Mouse (Mus musculus) liver, postnatal 0 days (tissue): ENCODE measurements around the gene Letmd1. TPM values are rescaled to one million over a fixed set of nuclear protein-coding genes. Genes with fewer than 3 reads are reported as not detected.

Experiments
- ATAC-seq: fragments of 200-750 bp; cut with Nextera tagmentation; 2 replicates; pipeline ENCODE4 v1.8.0; 2017; ENCODE audit warnings: mild to moderate bottlenecking, moderate library complexity
- DNase-seq: peaks from one replicate; pipeline ENCODE4 v3.0.0-alpha.2; 2016
- H3K27ac ChIP-seq: fragments of 300-500 bp; sonication (generic); 2 replicates; pipeline ENCODE4 v1.5.1; 2014; ENCODE audit warnings: antibody characterized with exemption, moderate library complexity, mild to moderate bottlenecking, low read depth
- H3K27me3 ChIP-seq: fragments of 300-500 bp; sonication (generic); 2 replicates; pipeline ENCODE4 v1.6.1; 2014; ENCODE audit warnings: low read length, control low read depth, mixed read lengths; ENCODE audit not compliant: insufficient read depth
- H3K36me3 ChIP-seq: fragments of 300-500 bp; sonication (generic); replicated peaks from 2 replicates; pipeline ENCODE4 v1.6.1; 2014; ENCODE audit warnings: mild to moderate bottlenecking, control low read depth, low read length, moderate library complexity, mixed read lengths; ENCODE audit not compliant: insufficient read depth
- H3K4me1 ChIP-seq: fragments of 300-500 bp; sonication (generic); 2 replicates; pipeline ENCODE4 v1.6.1; 2014; ENCODE audit warnings: antibody characterized with exemption, mild to moderate bottlenecking, control low read depth; ENCODE audit not compliant: insufficient read depth
- H3K4me2 ChIP-seq: fragments of 300-500 bp; sonication (generic); 2 replicates; pipeline ENCODE4 v1.6.1; 2014; ENCODE audit warnings: low read depth, mild to moderate bottlenecking, low read length, moderate library complexity, mixed read lengths
- H3K4me3 ChIP-seq: fragments of 300-500 bp; sonication (generic); 2 replicates; pipeline ENCODE4 v1.5.1; 2014; ENCODE audit warnings: low read depth, low read length
- H3K9ac ChIP-seq: fragments of 300-500 bp; sonication (generic); replicated peaks from 2 replicates; pipeline ENCODE4 v1.6.1; 2014; ENCODE audit warnings: mild to moderate bottlenecking, moderate library complexity
- H3K9me3 ChIP-seq: fragments of 300-500 bp; sonication (generic); 2 replicates; pipeline ENCODE4 v1.6.1; 2016; ENCODE audit warnings: mild to moderate bottlenecking, control low read depth, low read length, mixed read lengths
- CTCF ChIP-seq: sonication (generic); IDR thresholded peaks from 2 replicates; pipeline ENCODE4 v1.5.1; 2016; ENCODE audit warnings: antibody characterized with exemption, low read depth
- EP300 ChIP-seq: IDR thresholded peaks from 2 replicates; pipeline ENCODE4 v1.6.1; 2016; ENCODE audit warnings: antibody characterized with exemption, low read depth, mild to moderate bottlenecking
- WGBS: fragments of 180-500 bp; shearing (Covaris S2); extraction: QIAGEN DNeasy Blood & Tissue Kit; methylation state at CpG from one replicate; pipeline ENCODE4 v1.1.7; 2014; ENCODE audit not compliant: insufficient replicate concordance; 5-methylcytosine and 5-hydroxymethylcytosine counted together
- polyA plus RNA-seq: library from polyadenylated mRNA; unstranded; fragments of >200 nt; fragmentation: Nextera tagmentation; extraction: Ambion mirVana; gene quantifications from 2 replicates; pipeline ENCODE4 v1.2.1, GENCODE M21; 2015

Letmd1 gene
- polyA plus RNA-seq, 1 experiment from 2014 or later: 16.3 TPM

DNA sequence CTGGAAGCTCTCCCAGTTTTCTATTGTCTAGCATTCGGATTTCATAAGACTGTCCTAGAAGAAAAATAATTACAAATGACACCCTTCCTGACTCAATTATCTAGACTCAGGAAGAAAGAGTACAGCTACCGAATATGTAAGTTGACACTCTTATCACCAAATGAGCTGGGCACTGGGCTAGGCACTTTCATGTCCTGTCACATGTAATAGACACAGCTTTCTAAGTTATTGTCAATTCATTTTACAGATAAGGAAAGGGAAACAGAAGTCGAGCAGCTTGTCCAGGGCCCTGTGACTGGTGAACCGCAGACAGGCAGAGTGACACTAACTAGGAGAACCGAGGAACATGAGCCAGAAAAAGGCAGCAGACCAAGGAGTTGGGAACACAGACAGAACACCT, 59.1 kb downstream of the Letmd1 start:
- Histone ChIP-seq H3K9me3 (no peaks in the 10 kb centered on the region), H3K4me2 (no peak overlapping the region), H3K27me3 (no peaks in the 10 kb centered on the region), H3K36me3 (0 out of 2 replicates have a peak, but pooled peaks cover 4% of the 10 kb centered on the region), H3K27ac (no peak overlapping the region), H3K4me3 (no peak overlapping the region), H3K9ac (no peak overlapping the region), H3K4me1 (no peaks in the 10 kb centered on the region)
- TF ChIP-seq CTCF (no peak), EP300 (no peak)
- WGBS: 50% methylated on average over 5 of the region's 5 CpGs
- DNase-seq (no peak), ATAC-seq (no peak)

Other genes starting within 250 kb of the Letmd1 start
- 23.5 and 24.4 TPM in 2 replicates for gene Atf1, start 241.2 kb upstream of the Letmd1 start, polyA plus RNA-seq
- not detected in 2 replicates for gene Tmprss12, start 188.2 kb upstream of the Letmd1 start, polyA plus RNA-seq
- gene Mettl7a1, start 164.9 kb upstream of the Letmd1 start, polyA plus RNA-seq: 9.7 and 12.4 TPM in 2 replicates
- gene Mettl7a3, start 134.1 kb upstream of the Letmd1 start, polyA plus RNA-seq: not detected in 2 replicates
- 0.12 and 0.15 TPM in 2 replicates for gene Methig1, start 115.9 kb upstream of the Letmd1 start, polyA plus RNA-seq
- not detected in 2 replicates for gene Mettl7a2, start 115.8 kb upstream of the Letmd1 start, polyA plus RNA-seq
- not detected in 2 replicates for gene Higd1c, start 104.5 kb upstream of the Letmd1 start, polyA plus RNA-seq
- 0.04 TPM in 1 of 2 replicates, not detected in the other for gene Gm5475, start 46.9 kb upstream of the Letmd1 start, polyA plus RNA-seq
- 15.0 and 16.3 TPM in 2 replicates for gene Slc11a2, start 44.0 kb upstream of the Letmd1 start, polyA plus RNA-seq
- 0.89 and 1.1 TPM in 2 replicates for gene Csrnp2, start 26.5 kb downstream of the Letmd1 start, polyA plus RNA-seq
- gene Tfcp2, start 83.0 kb downstream of the Letmd1 start, polyA plus RNA-seq: 4.0 TPM in 2 replicates
- 0.74 and 0.79 TPM in 2 replicates for gene Pou6f1, start 131.0 kb downstream of the Letmd1 start, polyA plus RNA-seq
- 145 and 146 TPM in 2 replicates for gene Dazap2, start 146.3 kb downstream of the Letmd1 start, polyA plus RNA-seq
- gene Smagp, start 167.9 kb downstream of the Letmd1 start, polyA plus RNA-seq: 21.7 and 24.8 TPM in 2 replicates
- gene Bin2, start 200.5 kb downstream of the Letmd1 start, polyA plus RNA-seq: 16.2 and 20.3 TPM in 2 replicates
- gene Cela1, start 218.9 kb downstream of the Letmd1 start, polyA plus RNA-seq: 29.5 and 31.5 TPM in 2 replicates